10 mouse cellular contexts compared by ENCODE assay signal in genomic region chr3:146681696-146682095, GRCm38 (mm10). TPM values are rescaled to one million over a fixed set of nuclear protein-coding genes. Genes with fewer than 3 reads are reported as not detected.
A peak's percentile ranks its signal among the peaks of the same experiment; 100 is the strongest.
DNase-seq lines count a peak whose midpoint lies in the region; ATAC-seq and TF ChIP-seq lines count a peak whose summit lies in the region.
"Had no signal": no experiment of that assay in that cellular context is flagged by ENCODE, and none has a peak within 500 bp of the region (broad histone marks: within the 10 kb centered on the region; RNA-seq: fewer than 3 reads in every experiment).

No protein-coding gene starts in this region.

- no peaks in the 10 kb centered on the region for H3K36me3 ChIP-seq in hindbrain, embryonic 15.5 days
- H3K36me3 ChIP-seq in hindbrain, embryonic 11.5 days (ENCODE audit: control insufficient read depth, insufficient read depth, low read length), result no peaks in the 10 kb centered on the region
- H3K36me3 ChIP-seq in embryonic facial prominence, embryonic 12.5 days, result no peaks in the 10 kb centered on the region
- H3K36me3 ChIP-seq in liver, postnatal 0 days (replicated peaks; ENCODE audit: insufficient read depth, low read length), result no peaks in the 10 kb centered on the region

- H3K4me2 ChIP-seq in hindbrain, embryonic 15.5 days, result peak overlapping the region; percentile 48
- no peak overlapping the region for H3K4me2 ChIP-seq in hindbrain, embryonic 11.5 days (replicated peaks; ENCODE audit: low read depth, low read length)
- H3K4me2 ChIP-seq in embryonic facial prominence, embryonic 12.5 days (replicated peaks), result peak overlapping the region; percentile 33
- peak overlapping the region; percentile 66 for H3K4me2 ChIP-seq in liver, postnatal 0 days (ENCODE audit: low read depth, low read length)

- peak overlapping the region; percentile 27 for H3K4me3 ChIP-seq in hindbrain, embryonic 15.5 days
- no peak overlapping the region for H3K4me3 ChIP-seq in hindbrain, embryonic 11.5 days (ENCODE audit: low read depth, low read length)
- no peak overlapping the region for H3K4me3 ChIP-seq in embryonic facial prominence, embryonic 12.5 days
- no peak overlapping the region for H3K4me3 ChIP-seq in liver, postnatal 0 days (ENCODE audit: low read depth, low read length)

- TF ChIP-seq EP300 in liver, postnatal 0 days (IDR thresholded peaks at IDR 0.05; ENCODE audit: low read depth), result no peak

- no peak overlapping the region for H3K9ac ChIP-seq in hindbrain, embryonic 15.5 days
- no peak overlapping the region for H3K9ac ChIP-seq in hindbrain, embryonic 11.5 days (ENCODE audit: low read depth, low read length)
- H3K9ac ChIP-seq in embryonic facial prominence, embryonic 12.5 days, result no peak overlapping the region
- H3K9ac ChIP-seq in liver, postnatal 0 days (replicated peaks), result no peak overlapping the region

- no peak for TF ChIP-seq CTCF in liver, postnatal 0 days (IDR thresholded peaks at IDR 0.05; ENCODE audit: low read depth)

- no peak for DNase-seq in hindbrain, embryonic 11.5 days (ENCODE audit: low spot score)
- no peak for DNase-seq in liver, postnatal 0 days
- no peak for DNase-seq in frontal cortex, postnatal 14 days (ENCODE audit: low spot score in 2 of 2)
- no peak for DNase-seq in cerebellum, adult 9-11 months
- no peak for DNase-seq in cerebellum, postnatal 36 days

- H3K9me3 ChIP-seq in hindbrain, embryonic 15.5 days, result no peaks in the 10 kb centered on the region
- no peaks in the 10 kb centered on the region for H3K9me3 ChIP-seq in hindbrain, embryonic 11.5 days (ENCODE audit: control insufficient read depth, low read length)
- H3K9me3 ChIP-seq in embryonic facial prominence, embryonic 12.5 days, result no peaks in the 10 kb centered on the region
- H3K9me3 ChIP-seq in liver, postnatal 0 days (ENCODE audit: low read length), result no peaks in the 10 kb centered on the region

- peaks cover 15% of the 10 kb centered on the region for H3K4me1 ChIP-seq in hindbrain, embryonic 15.5 days (replicated peaks)
- H3K4me1 ChIP-seq in hindbrain, embryonic 11.5 days (replicated peaks; ENCODE audit: control insufficient read depth, insufficient read depth, low read length), result peaks cover 3% of the 10 kb centered on the region; the same call in 1 of the 2 replicates
- H3K4me1 ChIP-seq in embryonic facial prominence, embryonic 12.5 days, result peaks cover 9% of the 10 kb centered on the region; the same call in 1 of the 2 replicates
- peaks cover 19% of the 10 kb centered on the region for H3K4me1 ChIP-seq in liver, postnatal 0 days (ENCODE audit: insufficient read depth)

- H3K27ac ChIP-seq in hindbrain, embryonic 15.5 days (replicated peaks), result no peak overlapping the region
- no peak overlapping the region for H3K27ac ChIP-seq in hindbrain, embryonic 11.5 days (ENCODE audit: low read depth, low read length)
- peak overlapping the region; percentile 83 for H3K27ac ChIP-seq in embryonic facial prominence, embryonic 12.5 days
- no peak overlapping the region for H3K27ac ChIP-seq in liver, postnatal 0 days (ENCODE audit: low read depth)

- 0 out of 2 replicates have a peak, but pooled peaks cover 5% of the 10 kb centered on the region for H3K27me3 ChIP-seq in hindbrain, embryonic 15.5 days
- H3K27me3 ChIP-seq in hindbrain, embryonic 11.5 days (ENCODE audit: control insufficient read depth, insufficient read depth, low read length), result no peaks in the 10 kb centered on the region; the same call in 1 of the 2 replicates
- H3K27me3 ChIP-seq in embryonic facial prominence, embryonic 12.5 days, result no peaks in the 10 kb centered on the region
- H3K27me3 ChIP-seq in liver, postnatal 0 days (ENCODE audit: insufficient read depth, low read length), result 0 out of 2 replicates have a peak, but pooled peaks cover 4% of the 10 kb centered on the region
- H3K27me3 ChIP-seq: Patski had no signal

- ATAC-seq in hindbrain, embryonic 15.5 days (ENCODE audit: low FRiP score, low read depth), result no peak
- no peak for ATAC-seq in hindbrain, embryonic 11.5 days (ENCODE audit: low FRiP score)
- peak; percentile 21 for ATAC-seq in CD4-positive, CD25-positive, alpha-beta regulatory T cell, adult 4 months
- ATAC-seq in embryonic facial prominence, embryonic 12.5 days (ENCODE audit: insufficient number of reproducible peaks, insufficient read depth, low FRiP score, low TSS enrichment), result no peak
- ATAC-seq in liver, postnatal 0 days, result no peak
- ATAC-seq: Patski had no signal

- 66% methylated on average over 8 of the region's 8 CpGs for WGBS in hindbrain, embryonic 15.5 days
- WGBS in hindbrain, embryonic 11.5 days, result 88% methylated on average over 8 of the region's 8 CpGs
- WGBS in embryonic facial prominence, embryonic 12.5 days, result 70% methylated on average over 8 of the region's 8 CpGs
- 65% methylated on average over 8 of the region's 8 CpGs for WGBS in liver, postnatal 0 days (ENCODE audit: insufficient replicate concordance)

RNA-seq across cellular contexts. Expression of gene Samd13, which starts 3.7 kb away (rescaled TPM):
- polyA plus RNA-seq in hindbrain, embryonic 15.5 days (2015; fragmentation: Nextera tagmentation; extraction: Ambion mirVana), result 0.30 and 0.72 TPM in 2 replicates
- polyA plus RNA-seq in hindbrain, embryonic 11.5 days (2014; fragmentation: Nextera tagmentation; extraction: Ambion mirVana), result 0.56 and 0.60 TPM in 2 replicates
- polyA plus RNA-seq in CD4-positive, CD25-positive, alpha-beta regulatory T cell, adult 4 months (2017; shearing (Covaris generic)), result under 1 TPM in 1 of 2 experiments, not detected in 1; 0.52 TPM
- polyA plus RNA-seq in embryonic facial prominence, embryonic 12.5 days (2016; fragmentation: Nextera tagmentation; extraction: Ambion mirVana), result 1.3 and 1.9 TPM in 2 replicates
- 0.11 TPM in 1 of 2 replicates, not detected in the other for polyA plus RNA-seq in liver, postnatal 0 days (2015; fragmentation: Nextera tagmentation; extraction: Ambion mirVana)
- polyA plus RNA-seq: Patski; small intestine, adult 2 months had no signal

RNA-seq across cellular contexts. Expression of gene 4930503B20Rik, which starts 30.6 kb away (rescaled TPM):
- polyA plus RNA-seq in hindbrain, embryonic 15.5 days (2015; fragmentation: Nextera tagmentation; extraction: Ambion mirVana), result not detected in 2 replicates
- not detected in 2 replicates for polyA plus RNA-seq in hindbrain, embryonic 11.5 days (2014; fragmentation: Nextera tagmentation; extraction: Ambion mirVana)
- not detected for polyA plus RNA-seq in CD4-positive, CD25-positive, alpha-beta regulatory T cell, adult 4 months (2017; shearing (Covaris generic))
- 0.22 TPM in 1 of 2 replicates, not detected in the other for polyA plus RNA-seq in embryonic facial prominence, embryonic 12.5 days (2016; fragmentation: Nextera tagmentation; extraction: Ambion mirVana)
- not detected in 2 replicates for polyA plus RNA-seq in liver, postnatal 0 days (2015; fragmentation: Nextera tagmentation; extraction: Ambion mirVana)
- polyA plus RNA-seq: small intestine, adult 2 months had no signal
